Mouse (Mus musculus) heart, adult 11 months (tissue): ENCODE results near the gene Mrpl52.

ENCODE experiments used
- DNase-seq: peaks from one replicate; pipeline ENCODE4 v3.0.0; 2022

Mrpl52 gene

GRCm38 (mm10) chr14:54475941-54476844 is 49.5 kb downstream of the Mrpl52 start, which contains the start of gene Rem2:
TSS of gene Rem2 (plus strand) at chr14:54476100.
- peak; percentile 92 for DNase-seq

- DNase-seq, result peak; percentile 74
Measured at GRCm38 (mm10) chr14:54477172-54477909, 50.6 kb downstream of the Mrpl52 start.
